Mouse (Mus musculus) heart, postnatal 0 days (tissue): ENCODE measurements at regions not wholly inside any gene's neighbourhood (a gene's known extent, or its start where the extent isn't known, plus 50 kb on each side); places are given as distances from the start of the nearest gene placed in this dataset.

ENCODE experiments used
- CTCF ChIP-seq: IDR thresholded peaks from 2 replicates; pipeline ENCODE4 v1.5.1; 2016; ENCODE audit warnings: antibody characterized with exemption, control low read depth, low read depth
- EP300 ChIP-seq: IDR thresholded peaks from 2 replicates; pipeline ENCODE4 v1.6.1; 2016; ENCODE audit warnings: antibody characterized with exemption, low read depth

DNA sequence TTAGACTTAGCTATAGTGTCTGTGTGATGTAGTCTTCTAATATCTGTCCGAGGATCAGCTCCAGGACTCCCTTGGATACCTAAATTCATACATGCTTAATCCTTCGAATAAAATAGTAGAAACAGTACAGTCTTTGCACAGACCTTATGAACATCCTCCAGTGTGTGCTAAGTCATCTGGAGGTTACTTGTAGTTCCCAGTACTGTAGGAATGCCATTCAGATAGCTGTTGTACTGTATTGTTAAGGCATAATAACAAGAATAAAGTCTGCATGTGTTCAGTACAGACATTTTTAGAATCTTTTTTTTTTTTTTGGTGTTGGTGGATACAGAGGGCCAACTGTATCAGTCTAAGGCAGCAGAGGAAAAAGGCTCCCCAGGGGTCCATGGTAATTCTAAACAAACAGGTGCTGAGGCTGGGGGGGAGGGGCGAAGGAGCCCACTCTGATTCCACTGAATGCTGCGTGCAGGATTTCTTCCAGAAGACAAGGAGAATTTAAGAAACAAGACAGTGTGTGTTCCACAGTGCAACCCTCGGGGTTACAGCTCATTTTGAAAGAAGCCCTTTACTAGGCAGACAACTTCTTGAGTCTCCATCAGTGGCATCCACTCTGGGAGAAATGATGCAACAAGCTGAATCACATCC is 67.7 kb upstream of the Kiz start:
- TF ChIP-seq CTCF (no peak), EP300 (no peak)
